Mouse (Mus musculus): ENCODE data around the gene Snx11. TPM values are rescaled to one million over a fixed set of nuclear protein-coding genes. Genes with fewer than 3 reads are reported as not detected.
"Not testable (repeated sequence)": the region's sequence is repeated elsewhere in the genome, so short reads cannot be mapped to it uniquely, and the experiment has no call there.

Gene Snx11
- total and polyA plus RNA-seq, 2 experiments from 2014 or later: 38.9 to 61.9 TPM

DNA sequence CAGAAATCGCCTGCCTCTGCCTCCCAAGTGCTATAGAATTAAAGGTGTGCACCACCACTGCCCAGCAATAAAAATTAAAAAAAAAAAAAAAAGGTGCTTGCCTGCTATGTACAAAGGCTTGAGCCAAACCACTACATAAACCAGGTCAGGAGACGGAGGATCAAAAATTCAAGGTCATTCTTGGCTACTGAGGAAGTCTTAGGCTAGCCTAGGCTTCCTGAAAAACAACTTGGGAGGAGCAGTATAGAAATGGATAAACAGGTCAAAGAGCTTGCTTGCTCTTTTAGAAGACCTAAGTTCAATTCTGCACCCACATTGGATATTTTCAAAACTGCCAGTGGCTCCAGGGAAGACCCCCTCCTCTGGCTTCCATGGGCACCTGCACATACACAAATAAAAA is 37.1 kb upstream of the Snx11 start:
- TF ChIP-seq CTCF (IDR thresholded peaks at IDR 0.05): no peak
- Histone ChIP-seq H3K36me3 (ENCODE audit: insufficient read depth, low read length) (peaks cover 37% of the 10 kb centered on the region), H3K4me3 (ENCODE audit: low read depth, low read length) (no peak overlapping the region), H3K27ac (ENCODE audit: low read depth, low read length) (no peak overlapping the region), H3K9me3 (ENCODE audit: low read length) (no peaks in the 10 kb centered on the region), H3K9ac (replicated peaks; ENCODE audit: low read length, poor library complexity, severe bottlenecking) (no peak overlapping the region), H3K4me2 (ENCODE audit: low read depth, low read length, poor library complexity, severe bottlenecking) (no peak overlapping the region), H3K27me3 (ENCODE audit: insufficient read depth, low read length) (no peaks in the 10 kb centered on the region), H3K4me1 (ENCODE audit: insufficient read depth, low read length) (no peaks in the 10 kb centered on the region)
- no peak for DNase-seq (ENCODE audit: low spot score)
- WGBS: 87% methylated on average over 2 of the region's 2 CpGs
- no peak for ATAC-seq (ENCODE audit: low FRiP score)

DNA sequence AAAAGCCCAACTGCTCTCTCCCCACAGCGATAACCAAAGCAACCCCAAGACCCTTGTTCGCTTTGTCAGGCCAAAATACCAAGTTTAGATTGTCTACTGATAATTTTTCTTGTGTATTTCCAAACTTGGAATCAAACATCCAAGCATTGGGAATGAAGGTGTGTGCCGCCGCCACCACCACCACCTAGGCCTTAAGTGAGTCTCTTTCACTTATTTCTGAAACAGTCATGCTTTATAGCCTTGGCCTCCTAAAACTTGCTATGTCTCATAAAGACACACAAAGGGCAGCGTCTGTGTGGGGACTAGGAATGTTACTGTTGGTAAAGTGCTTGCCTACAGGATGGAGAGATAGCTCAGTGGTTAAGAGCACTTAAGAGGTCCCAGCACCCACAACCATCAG is 36.6 kb upstream of the Snx11 start:
- Histone ChIP-seq H3K36me3 (ENCODE audit: insufficient read depth, low read length) (peaks cover 36% of the 10 kb centered on the region), H3K27ac (ENCODE audit: low read depth, low read length) (no peak overlapping the region), H3K4me3 (ENCODE audit: low read depth, low read length) (no peak overlapping the region), H3K27me3 (ENCODE audit: insufficient read depth, low read length) (no peaks in the 10 kb centered on the region), H3K4me1 (ENCODE audit: insufficient read depth, low read length) (no peaks in the 10 kb centered on the region), H3K4me2 (ENCODE audit: low read depth, low read length, poor library complexity, severe bottlenecking) (no peak overlapping the region), H3K9ac (replicated peaks; ENCODE audit: low read length, poor library complexity, severe bottlenecking) (no peak overlapping the region), H3K9me3 (ENCODE audit: low read length) (no peaks in the 10 kb centered on the region)
- ATAC-seq (ENCODE audit: low FRiP score) (no peak), DNase-seq (ENCODE audit: low spot score) (no peak)
- WGBS: 88% methylated on average over 5 of the region's 5 CpGs
- no peak for TF ChIP-seq CTCF (IDR thresholded peaks at IDR 0.05)

DNA sequence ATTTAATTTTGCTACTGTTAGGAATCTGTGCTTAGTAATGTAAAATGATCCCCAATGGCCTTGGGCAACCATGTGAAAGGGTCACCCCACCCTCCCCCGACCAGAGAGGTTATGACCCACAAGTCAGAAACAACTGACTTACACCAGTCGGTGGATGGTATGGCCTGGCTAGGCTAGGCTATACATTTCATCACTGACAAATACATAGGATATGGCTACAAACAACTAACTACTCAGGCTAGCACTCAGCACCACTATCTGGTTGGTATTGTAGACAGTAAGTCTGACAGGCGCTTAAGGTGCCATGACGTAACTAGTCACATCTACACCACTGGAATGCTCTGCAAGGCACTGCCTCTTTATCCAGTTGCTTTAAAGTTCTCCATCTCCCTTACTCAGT is 36.1 kb upstream of the Snx11 start:
- Histone ChIP-seq H3K4me3 (ENCODE audit: low read depth, low read length) (no peak overlapping the region), H3K27ac (ENCODE audit: low read depth, low read length) (no peak overlapping the region), H3K4me1 (ENCODE audit: insufficient read depth, low read length) (no peaks in the 10 kb centered on the region), H3K27me3 (ENCODE audit: insufficient read depth, low read length) (no peaks in the 10 kb centered on the region), H3K36me3 (ENCODE audit: insufficient read depth, low read length) (peaks cover 36% of the 10 kb centered on the region), H3K9me3 (ENCODE audit: low read length) (no peaks in the 10 kb centered on the region), H3K9ac (replicated peaks; ENCODE audit: low read length, poor library complexity, severe bottlenecking) (no peak overlapping the region), H3K4me2 (ENCODE audit: low read depth, low read length, poor library complexity, severe bottlenecking) (no peak overlapping the region)
- no peak for ATAC-seq (ENCODE audit: low FRiP score)
- WGBS: 88% methylated on average over 4 of the region's 4 CpGs
- DNase-seq (ENCODE audit: low spot score): no peak
- TF ChIP-seq CTCF (IDR thresholded peaks at IDR 0.05): no peak

DNA sequence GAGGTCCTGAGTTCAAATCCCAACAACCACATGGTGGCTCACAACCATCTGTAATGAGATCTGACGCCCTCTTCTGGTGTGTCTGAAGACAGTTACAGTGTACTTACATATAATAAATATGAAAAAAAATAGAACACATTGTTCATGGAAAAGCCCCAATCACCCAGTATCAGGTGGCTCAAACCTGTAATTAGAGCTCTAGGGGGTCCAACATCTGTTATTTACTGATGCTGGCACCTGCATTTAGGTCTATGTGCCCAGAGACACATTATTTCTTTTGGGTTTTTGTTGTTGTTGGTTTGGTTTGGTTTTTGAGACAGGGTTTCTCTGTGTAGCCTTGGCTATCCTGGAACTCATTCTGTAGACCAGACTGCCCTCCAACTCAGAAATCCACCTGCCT is 33.8 kb upstream of the Snx11 start:
- H3K9me3 ChIP-seq (ENCODE audit: low read length); H3K4me3 ChIP-seq (ENCODE audit: low read depth, low read length): not testable (repeated sequence)
- WGBS: 96% methylated on average over 1 of the region's 1 CpGs

DNA sequence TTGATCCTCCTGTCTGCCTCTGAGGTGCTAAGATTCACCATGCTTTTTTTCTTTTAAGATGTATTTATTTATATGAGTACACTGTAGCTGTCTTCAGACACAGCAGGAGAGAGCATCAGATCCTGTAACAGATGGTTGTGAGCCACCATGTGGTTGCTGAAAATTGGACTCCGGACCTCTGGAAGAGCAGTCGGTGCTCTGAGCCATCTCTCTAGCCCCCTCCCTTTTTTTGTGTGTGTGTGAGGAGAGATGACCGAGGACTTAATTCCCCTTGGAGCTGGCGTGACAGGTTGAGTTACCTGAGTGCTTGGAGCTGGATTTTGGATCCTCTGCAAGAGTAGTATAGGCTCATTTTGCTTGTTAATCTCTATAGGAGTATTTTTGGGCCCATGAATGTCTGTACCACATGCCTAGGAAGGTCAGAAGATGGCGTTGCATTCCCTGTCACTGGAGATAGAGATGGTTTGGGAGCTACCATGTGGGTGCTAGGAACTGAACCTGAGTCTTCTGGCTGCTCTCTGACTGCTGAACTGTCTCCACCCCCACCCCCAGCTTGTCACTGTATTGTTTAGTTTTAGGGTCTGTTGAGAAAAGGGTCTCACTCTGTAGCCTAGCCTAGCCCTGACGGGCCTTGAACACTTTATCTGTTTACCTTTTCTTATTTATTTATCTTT is 32.3 kb upstream of the Snx11 start:
- no peaks in the 10 kb centered on the region for H3K27me3 ChIP-seq (ENCODE audit: insufficient read depth, low read length)
- no peak overlapping the region for H3K4me3 ChIP-seq (ENCODE audit: low read depth, low read length)
- DNase-seq (ENCODE audit: low spot score) (no peak), ATAC-seq (ENCODE audit: low FRiP score) (no peak)
- H3K4me2 ChIP-seq (ENCODE audit: low read depth, low read length, poor library complexity, severe bottlenecking): no peak overlapping the region
- no peaks in the 10 kb centered on the region for H3K9me3 ChIP-seq (ENCODE audit: low read length)
- 88% methylated on average over 6 of the region's 6 CpGs for WGBS
- H3K9ac ChIP-seq (replicated peaks; ENCODE audit: low read length, poor library complexity, severe bottlenecking): no peak overlapping the region
- no peak overlapping the region for H3K27ac ChIP-seq (ENCODE audit: low read depth, low read length)
- no peak for TF ChIP-seq CTCF (IDR thresholded peaks at IDR 0.05)
- H3K4me1 ChIP-seq (ENCODE audit: insufficient read depth, low read length): no peaks in the 10 kb centered on the region
- H3K36me3 ChIP-seq (ENCODE audit: insufficient read depth, low read length): peaks cover 34% of the 10 kb centered on the region

More for the DNA sequence above, 33.8 kb upstream of the Snx11 start:
- H3K4me2 ChIP-seq (ENCODE audit: low read depth, low read length, poor library complexity, severe bottlenecking); DNase-seq (ENCODE audit: low spot score); H3K27ac ChIP-seq (ENCODE audit: low read depth, low read length); ATAC-seq (ENCODE audit: low FRiP score); H3K27me3 ChIP-seq (ENCODE audit: insufficient read depth, low read length); H3K9ac ChIP-seq (replicated peaks; ENCODE audit: low read length, poor library complexity, severe bottlenecking); H3K4me1 ChIP-seq (ENCODE audit: insufficient read depth, low read length): not testable (repeated sequence)
- peaks cover 30% of the 10 kb centered on the region for H3K36me3 ChIP-seq (ENCODE audit: insufficient read depth, low read length)

DNA sequence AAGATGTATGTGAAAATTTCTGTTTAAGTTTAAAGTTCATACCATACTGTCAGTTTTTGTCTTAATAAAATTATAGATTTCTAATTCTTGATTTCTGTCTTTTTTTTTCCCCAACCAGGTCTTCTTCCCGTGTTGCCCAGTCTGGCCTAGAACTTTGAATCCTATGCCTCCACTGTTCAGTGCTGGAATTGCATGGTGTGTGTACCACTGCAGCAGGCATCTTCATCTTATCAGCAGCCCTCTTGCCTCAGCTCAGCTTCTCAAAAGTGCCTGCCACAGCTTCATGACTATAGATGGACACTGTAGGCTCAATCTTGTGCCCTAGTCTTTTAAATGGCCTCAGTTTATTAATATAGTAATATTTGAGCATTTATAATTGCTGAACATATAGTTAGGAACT is 30.7 kb upstream of the Snx11 start:
- Histone ChIP-seq H3K9me3 (ENCODE audit: low read length) (no peaks in the 10 kb centered on the region), H3K4me3 (ENCODE audit: low read depth, low read length) (no peak overlapping the region), H3K36me3 (ENCODE audit: insufficient read depth, low read length) (peaks cover 39% of the 10 kb centered on the region), H3K27me3 (ENCODE audit: insufficient read depth, low read length) (no peaks in the 10 kb centered on the region), H3K4me2 (ENCODE audit: low read depth, low read length, poor library complexity, severe bottlenecking) (no peak overlapping the region), H3K4me1 (ENCODE audit: insufficient read depth, low read length) (no peaks in the 10 kb centered on the region), H3K9ac (replicated peaks; ENCODE audit: low read length, poor library complexity, severe bottlenecking) (no peak overlapping the region), H3K27ac (ENCODE audit: low read depth, low read length) (no peak overlapping the region)
- TF ChIP-seq CTCF (IDR thresholded peaks at IDR 0.05): peak; percentile 44; the same call in 1 of the 2 replicates
- no peak for ATAC-seq (ENCODE audit: low FRiP score)
- WGBS: 31% methylated on average over 1 of the region's 1 CpGs
- no peak for DNase-seq (ENCODE audit: low spot score)
